Mouse (Mus musculus) layer of hippocampus, postnatal 14 days (tissue): ENCODE measurements around the gene Npepps. TPM values are rescaled to one million over a fixed set of nuclear protein-coding genes. Genes with fewer than 3 reads are reported as not detected.

Source experiments
- DNase-seq, 2 experiments: peaks; one replicate each; pipeline ENCODE4 v3.0.0; 2021 to 2022; ENCODE audit warnings: low spot score in 2 of 2, mixed read lengths in 1 of 2
- total RNA-seq, 2 experiments: library from RNA; stranded (reverse); gene quantifications; 2 replicates each; pipeline ENCODE4 v1.2.3; 2021

Npepps gene
- total RNA-seq, 2 experiments from 2014 or later: 138 TPM

DNA sequence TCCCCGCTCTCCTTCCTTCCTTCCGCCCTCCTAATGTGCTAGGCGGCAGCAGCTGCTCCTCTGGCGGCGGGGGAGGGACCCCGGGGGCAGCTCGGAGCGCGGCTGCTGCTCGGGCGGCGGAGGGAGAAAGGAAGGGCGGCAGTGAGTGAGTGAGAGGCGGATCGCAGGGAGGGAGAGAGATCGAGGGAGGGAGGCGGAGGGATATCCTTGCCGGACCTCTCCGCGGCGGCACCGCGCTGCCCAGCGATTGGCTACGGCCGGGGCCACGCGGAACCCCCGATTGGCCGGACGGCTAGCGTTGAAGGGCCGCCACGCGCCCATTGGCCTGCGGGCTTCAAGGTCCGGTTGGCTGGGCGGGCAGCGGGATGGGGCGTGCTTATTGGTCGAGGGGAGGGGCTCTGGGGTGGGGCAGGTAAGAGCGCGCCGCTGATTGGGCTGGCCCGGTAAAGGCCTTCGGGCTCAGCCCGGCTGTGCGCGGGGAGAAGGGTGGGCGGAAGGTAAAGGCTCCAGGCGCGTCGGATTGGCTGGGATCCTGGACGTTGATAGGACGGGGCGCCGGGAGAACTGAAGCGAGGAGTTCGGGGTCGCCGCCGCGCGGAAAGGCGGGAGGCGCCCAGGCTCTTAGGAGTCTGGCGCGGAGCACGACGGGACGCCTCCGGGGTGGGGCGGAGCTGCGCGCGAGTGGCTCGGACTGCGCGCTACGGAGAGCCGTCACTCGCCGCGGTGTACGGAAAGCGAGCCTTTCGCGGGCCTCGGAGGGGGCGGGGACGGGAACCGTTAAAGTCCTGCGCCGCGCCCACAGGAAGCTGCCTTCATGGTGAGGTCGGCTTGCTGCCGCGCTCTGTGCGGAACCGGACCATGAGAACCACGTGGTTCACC is 92.4 kb downstream of the Npepps start, which contains the start of gene Kpnb1:
Gene Kpnb1, minus strand, starts transcription at position 118 of the 879 bp plus-strand sequence.
- DNase-seq: peak; percentile 98 to 99

DNA sequence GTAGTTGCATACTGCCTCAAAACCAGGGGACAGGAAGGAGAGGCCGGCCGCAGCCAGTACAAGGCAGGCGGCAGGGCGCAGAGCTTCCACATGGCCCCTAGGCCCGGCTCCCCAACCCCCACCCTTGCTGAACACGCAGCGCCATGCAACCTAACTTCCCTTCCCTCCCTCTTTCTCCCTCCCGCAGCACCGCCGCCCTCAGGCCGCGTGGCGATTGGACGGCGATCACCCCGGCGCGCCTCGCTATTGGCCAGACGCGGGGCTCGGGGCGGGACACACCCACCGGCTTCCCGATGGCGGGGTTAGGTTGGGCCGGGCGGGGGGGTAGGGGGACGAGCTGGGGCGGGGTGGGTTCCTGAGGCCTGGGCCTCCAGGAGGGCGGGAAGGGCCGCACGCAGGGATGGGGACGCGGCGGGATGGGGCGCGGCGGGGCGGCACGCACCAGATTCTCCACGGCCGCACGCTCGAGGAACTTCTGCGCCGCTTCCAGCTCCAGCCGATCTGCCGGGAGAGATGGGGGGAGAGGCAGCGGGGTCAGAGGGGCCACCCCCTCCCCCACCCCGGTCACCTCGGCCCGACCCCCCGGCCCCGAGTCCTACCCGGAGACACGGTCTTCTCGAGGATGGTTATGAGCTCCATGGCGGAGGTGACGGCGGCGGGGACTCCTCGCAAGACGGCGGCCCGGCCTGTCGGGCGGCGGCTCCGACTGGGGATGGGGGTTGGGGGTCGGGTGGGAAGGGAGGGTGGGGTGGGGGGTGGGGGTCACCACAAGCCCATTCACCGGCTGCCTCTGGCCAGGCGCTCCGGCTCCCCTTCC is 93.3 kb downstream of the Npepps start:
- peak; percentile 96 to 97 for DNase-seq

- no peak for DNase-seq
Observed at GRCm38 (mm10) chr11:97185704-97186614, 94.5 kb downstream of the Npepps start.

- DNase-seq: no peak
Observed at GRCm38 (mm10) chr11:97184875-97185274, 95.6 kb downstream of the Npepps start.

- DNase-seq: no peak
Observed at GRCm38 (mm10) chr11:97182446-97182845, 98.0 kb downstream of the Npepps start.

GRCm38 (mm10) chr11:97181061-97181460 is 99.4 kb downstream of the Npepps start:
- DNase-seq: no peak

GRCm38 (mm10) chr11:97178198-97178597 is 102.2 kb downstream of the Npepps start:
- no peak for DNase-seq

- DNase-seq: peak in 1 of 2 experiments; percentile 60
Observed at GRCm38 (mm10) chr11:97176851-97177250, 103.6 kb downstream of the Npepps start.

GRCm38 (mm10) chr11:97175499-97175898 is 104.9 kb downstream of the Npepps start:
- peak in 1 of 2 experiments; percentile 37 for DNase-seq

- DNase-seq: peak in 1 of 2 experiments; percentile 43
Observed at GRCm38 (mm10) chr11:97160341-97160740, 120.1 kb downstream of the Npepps start.

- no peak for DNase-seq
Observed at GRCm38 (mm10) chr11:97156999-97157398, 123.4 kb downstream of the Npepps start.

Other genes with a start within 250 kb of the Npepps start
- under 1 TPM; 0.74 to 0.86 TPM for gene Lrrc46, start 239.2 kb downstream of the Npepps start, total RNA-seq
- 10 to 100 TPM; 81.9 to 84.1 TPM for gene Mrpl10, start 239.1 kb downstream of the Npepps start, total RNA-seq
- 10 to 100 TPM; 15.1 to 16.2 TPM for gene Osbpl7, start 230.0 kb downstream of the Npepps start, total RNA-seq
- under 1 TPM in 1 of 2 experiments, not detected in 1; 0.19 TPM for gene Tbx21, start 165.3 kb downstream of the Npepps start, total RNA-seq
- gene Tbkbp1, start 129.1 kb downstream of the Npepps start, total RNA-seq: 10 to 100 TPM; 60.9 to 68.4 TPM
- gene Kpnb1, start 92.8 kb downstream of the Npepps start, total RNA-seq: 100 to 1,000 TPM; 129 to 132 TPM
- gene Mrpl45, start 35.1 kb upstream of the Npepps start, total RNA-seq: 10 to 100 TPM; 20.4 to 22.7 TPM
- gene Gpr179, start 71.4 kb upstream of the Npepps start, total RNA-seq: under 1 TPM; 0.21 to 0.24 TPM
- 10 to 100 TPM; 75.2 to 77.8 TPM for gene Socs7, start 81.9 kb upstream of the Npepps start, total RNA-seq
- gene Arhgap23, start 134.9 kb upstream of the Npepps start, total RNA-seq: 10 to 100 TPM; 66.7 to 70.0 TPM
- not detected for gene 4933428G20Rik, start 219.7 kb upstream of the Npepps start, total RNA-seq